Mouse (Mus musculus): ENCODE measurements around the gene Borcs5. TPM values are rescaled to one million over a fixed set of nuclear protein-coding genes. Genes with fewer than 3 reads are reported as not detected.
"Not testable (repeated sequence)": the region's sequence is repeated elsewhere in the genome, so short reads cannot be mapped to it uniquely, and the experiment has no call there.

Borcs5 gene
- polyA plus RNA-seq, 1 experiment from 2014 or later = 18.4 TPM

DNA sequence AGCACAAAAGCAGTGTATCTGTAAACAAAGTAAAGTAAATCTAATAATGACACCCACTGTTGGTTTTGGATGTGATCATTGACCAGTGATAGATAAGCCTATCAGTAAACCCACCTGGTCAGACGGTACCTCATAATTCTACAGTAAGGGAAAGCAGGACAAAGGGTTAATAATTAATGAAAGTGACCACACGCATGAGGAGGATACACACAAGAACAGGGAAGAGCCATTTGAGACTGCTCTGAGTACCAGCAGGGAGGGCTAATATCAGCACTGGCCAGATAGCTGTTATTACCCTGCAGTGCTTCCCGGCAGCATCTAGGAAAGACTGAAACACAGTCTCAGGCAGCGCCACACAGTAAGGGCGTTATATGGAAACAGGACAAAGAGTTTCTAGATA, 25.3 kb downstream of the Borcs5 start:
- DNase-seq (ENCODE audit: low spot score) = no peak
- ATAC-seq = no peak
- TF ChIP-seq EP300 (IDR thresholded peaks at IDR 0.05) (no peak), CTCF (IDR thresholded peaks at IDR 0.05) (no peak)
- H3K4me3 ChIP-seq (ENCODE audit: low read depth, low read length) = no peak overlapping the region
- no peak overlapping the region for H3K4me2 ChIP-seq (replicated peaks; ENCODE audit: low read depth, low read length)
- no peak overlapping the region for H3K27ac ChIP-seq (ENCODE audit: low read length)
- H3K9me3 ChIP-seq (ENCODE audit: low read length) = no peaks in the 10 kb centered on the region
- no peaks in the 10 kb centered on the region for H3K27me3 ChIP-seq (replicated peaks; ENCODE audit: insufficient read depth, low read length)
- WGBS = 67% methylated on average over 5 of the region's 5 CpGs
- no peaks in the 10 kb centered on the region for H3K36me3 ChIP-seq (ENCODE audit: insufficient read depth, low read length)
- no peaks in the 10 kb centered on the region for H3K4me1 ChIP-seq (ENCODE audit: insufficient read depth, low read depth, low read length)
- no peak overlapping the region for H3K9ac ChIP-seq (replicated peaks; ENCODE audit: low read depth)

DNA sequence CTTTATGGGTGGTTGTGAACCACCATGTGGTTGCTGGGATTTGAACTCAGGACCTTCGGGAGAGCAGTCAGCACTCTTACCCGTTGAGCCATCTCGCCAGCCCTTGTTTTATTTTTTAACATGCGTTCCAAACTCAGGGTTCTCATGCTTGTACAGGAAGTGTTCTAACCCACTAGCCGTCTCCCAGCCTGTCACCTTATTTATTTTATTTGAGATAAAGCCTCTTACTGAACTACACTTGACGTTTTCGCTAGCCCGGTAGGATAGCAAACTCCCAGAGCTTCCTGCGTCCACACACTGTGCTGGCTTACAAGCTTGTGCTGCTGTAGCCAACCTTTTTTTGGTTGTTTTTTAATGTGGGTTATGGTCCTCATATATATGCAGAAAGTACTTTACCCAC, 26.5 kb downstream of the Borcs5 start:
- H3K4me3 ChIP-seq (ENCODE audit: low read depth, low read length) = no peak overlapping the region
- H3K4me2 ChIP-seq (replicated peaks; ENCODE audit: low read depth, low read length) = no peak overlapping the region
- no peaks in the 10 kb centered on the region for H3K4me1 ChIP-seq (ENCODE audit: insufficient read depth, low read depth, low read length)
- H3K27me3 ChIP-seq (replicated peaks; ENCODE audit: insufficient read depth, low read length) = no peaks in the 10 kb centered on the region
- peak; percentile 53 for DNase-seq (ENCODE audit: low spot score)
- TF ChIP-seq CTCF (IDR thresholded peaks at IDR 0.05) (no peak), EP300 (IDR thresholded peaks at IDR 0.05) (no peak)
- WGBS = 26% methylated on average over 9 of the region's 9 CpGs
- no peak overlapping the region for H3K9ac ChIP-seq (replicated peaks; ENCODE audit: low read depth)
- H3K9me3 ChIP-seq (ENCODE audit: low read length) = no peaks in the 10 kb centered on the region
- H3K36me3 ChIP-seq (ENCODE audit: insufficient read depth, low read length) = no peaks in the 10 kb centered on the region
- H3K27ac ChIP-seq (ENCODE audit: low read length) = no peak overlapping the region
- ATAC-seq = peak; percentile 62

DNA sequence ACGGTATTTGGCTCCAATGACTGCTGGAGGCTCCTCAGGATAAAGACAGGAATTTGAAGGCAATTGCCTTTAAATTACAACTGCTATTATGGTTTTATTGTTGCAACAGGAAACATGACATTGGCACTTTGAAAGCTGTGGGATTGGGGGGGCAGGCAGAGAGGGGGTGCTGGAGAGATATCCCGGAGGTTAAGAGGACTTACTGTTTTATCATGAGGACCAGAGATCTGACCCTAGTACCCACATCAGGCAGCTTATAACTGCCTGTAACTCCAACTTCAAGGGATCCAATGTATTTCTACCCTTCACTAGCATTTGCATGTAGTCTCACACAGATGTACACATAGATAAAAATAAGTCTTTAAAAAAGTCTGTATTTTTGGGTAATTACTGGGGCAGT, 29.2 kb downstream of the Borcs5 start:
- H3K4me2 ChIP-seq (replicated peaks; ENCODE audit: low read depth, low read length) = no peak overlapping the region
- H3K36me3 ChIP-seq (ENCODE audit: insufficient read depth, low read length) = no peaks in the 10 kb centered on the region
- no peak overlapping the region for H3K4me3 ChIP-seq (ENCODE audit: low read depth, low read length)
- no peak for TF ChIP-seq CTCF (IDR thresholded peaks at IDR 0.05)
- TF ChIP-seq EP300 (IDR thresholded peaks at IDR 0.05) = no peak
- WGBS = 63% methylated on average over 2 of the region's 2 CpGs
- no peaks in the 10 kb centered on the region for H3K9me3 ChIP-seq (ENCODE audit: low read length)
- H3K9ac ChIP-seq (replicated peaks; ENCODE audit: low read depth) = no peak overlapping the region
- H3K27me3 ChIP-seq (replicated peaks; ENCODE audit: insufficient read depth, low read length) = no peaks in the 10 kb centered on the region
- peaks cover 6% of the 10 kb centered on the region; the same call in 1 of the 2 replicates for H3K4me1 ChIP-seq (ENCODE audit: insufficient read depth, low read depth, low read length)
- H3K27ac ChIP-seq (ENCODE audit: low read length) = no peak overlapping the region
- no peak for ATAC-seq
- no peak for DNase-seq (ENCODE audit: low spot score)

DNA sequence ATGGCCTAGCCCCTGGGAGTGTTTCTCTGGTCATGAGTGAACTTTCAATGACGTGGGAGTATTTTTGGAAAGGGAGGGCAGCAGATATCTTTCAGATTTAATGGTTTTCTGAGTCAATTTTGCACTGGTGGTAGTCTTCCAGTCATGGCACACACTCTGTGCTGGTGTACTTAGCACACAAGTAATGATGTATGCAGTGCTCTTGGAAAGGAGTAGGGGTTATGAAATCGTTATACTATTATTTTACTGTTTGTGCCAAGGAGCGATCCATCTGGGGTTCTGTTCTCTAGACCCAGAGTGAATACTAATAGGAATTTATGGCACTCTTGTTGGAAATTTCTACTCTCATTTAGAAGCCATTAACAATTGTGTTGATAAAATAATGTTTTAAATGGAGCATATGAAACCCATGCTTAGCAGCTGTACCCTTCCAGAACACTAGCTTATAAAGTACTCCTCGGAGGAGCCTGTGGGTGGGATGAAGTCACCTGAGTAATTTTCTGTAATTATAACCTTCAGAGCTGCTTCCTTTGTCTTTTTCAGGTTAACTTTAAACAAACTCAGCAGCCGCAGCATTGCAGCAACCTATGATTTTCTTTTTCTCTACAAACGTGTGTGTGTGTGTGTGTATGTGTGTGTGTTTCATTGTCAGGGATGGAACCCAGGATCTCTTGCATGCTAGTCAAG, 30.0 kb downstream of the Borcs5 start:
- Histone ChIP-seq H3K9me3 (ENCODE audit: low read length) (no peaks in the 10 kb centered on the region), H3K36me3 (ENCODE audit: insufficient read depth, low read length) (no peaks in the 10 kb centered on the region), H3K4me3 (ENCODE audit: low read depth, low read length) (no peak overlapping the region), H3K27me3 (replicated peaks; ENCODE audit: insufficient read depth, low read length) (no peaks in the 10 kb centered on the region), H3K4me2 (replicated peaks; ENCODE audit: low read depth, low read length) (no peak overlapping the region), H3K9ac (replicated peaks; ENCODE audit: low read depth) (no peak overlapping the region), H3K27ac (ENCODE audit: low read length) (no peak overlapping the region), H3K4me1 (ENCODE audit: insufficient read depth, low read depth, low read length) (peaks cover 6% of the 10 kb centered on the region; the same call in 1 of the 2 replicates)
- peak; percentile 34 for DNase-seq (ENCODE audit: low spot score)
- WGBS = 66% methylated on average over 6 of the region's 6 CpGs
- ATAC-seq = no peak
- TF ChIP-seq EP300 (IDR thresholded peaks at IDR 0.05) (no peak), CTCF (IDR thresholded peaks at IDR 0.05) (no peak)

DNA sequence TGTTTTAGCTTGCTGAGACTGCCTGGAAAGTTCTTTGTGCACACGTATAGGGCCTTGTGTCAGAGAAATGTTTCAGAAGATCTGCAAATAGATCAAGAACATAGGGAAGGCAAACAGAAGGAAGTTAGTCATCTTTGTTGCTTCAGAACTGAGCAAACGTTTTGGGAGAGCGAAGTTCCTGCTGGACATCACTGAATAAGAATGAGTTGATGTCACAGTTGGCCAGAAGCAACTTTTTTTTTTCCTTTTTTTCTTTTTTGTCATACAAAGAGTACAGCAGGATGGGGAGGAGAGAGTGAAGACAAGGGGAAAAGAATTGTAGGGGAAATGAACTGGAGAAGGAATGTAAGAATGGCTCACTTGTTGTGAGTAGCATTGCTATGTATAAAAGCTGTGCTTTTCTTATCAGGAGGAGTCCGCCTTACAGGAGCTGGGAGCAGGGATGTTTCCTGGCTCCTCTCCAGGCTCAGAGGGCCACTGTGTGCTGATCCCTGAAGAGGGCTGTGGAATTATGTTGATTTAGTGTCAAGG, 31.6 kb downstream of the Borcs5 start:
- H3K36me3 ChIP-seq (ENCODE audit: insufficient read depth, low read length) = no peaks in the 10 kb centered on the region
- H3K27me3 ChIP-seq (replicated peaks; ENCODE audit: insufficient read depth, low read length) = no peaks in the 10 kb centered on the region
- no peaks in the 10 kb centered on the region for H3K9me3 ChIP-seq (ENCODE audit: low read length)
- H3K4me3 ChIP-seq (ENCODE audit: low read depth, low read length) = no peak overlapping the region
- H3K4me1 ChIP-seq (ENCODE audit: insufficient read depth, low read depth, low read length) = peaks cover 6% of the 10 kb centered on the region; the same call in 1 of the 2 replicates
- no peak for TF ChIP-seq CTCF (IDR thresholded peaks at IDR 0.05)
- TF ChIP-seq EP300 (IDR thresholded peaks at IDR 0.05) = peak; percentile 63
- no peak overlapping the region for H3K9ac ChIP-seq (replicated peaks; ENCODE audit: low read depth)
- H3K27ac ChIP-seq (ENCODE audit: low read length) = peak overlapping the region; percentile 44; the same call in 1 of the 2 replicates
- H3K4me2 ChIP-seq (replicated peaks; ENCODE audit: low read depth, low read length) = no peak overlapping the region
- peak; percentile 79 for ATAC-seq
- peak; percentile 83 for DNase-seq (ENCODE audit: low spot score)
- WGBS = 14% methylated on average over 4 of the region's 4 CpGs

DNA sequence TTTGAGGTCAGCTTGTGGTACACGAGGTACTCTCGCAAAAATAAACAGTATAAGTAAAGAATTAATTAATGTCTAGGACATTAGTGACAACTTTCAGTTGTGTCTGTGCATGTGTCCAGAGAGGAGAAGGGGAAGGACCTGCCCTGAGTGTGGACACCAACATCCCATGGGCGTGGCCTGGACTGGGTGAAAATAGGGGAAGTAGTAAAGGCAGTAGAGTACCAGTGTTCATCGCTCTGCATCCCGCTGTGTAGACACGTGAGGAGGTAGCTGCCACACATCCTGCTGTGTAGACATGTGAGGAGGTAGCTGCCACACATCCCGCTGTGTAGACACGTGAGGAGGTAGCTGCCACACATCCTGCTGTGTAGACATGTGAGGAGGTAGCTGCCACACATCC, 34.4 kb downstream of the Borcs5 start:
- DNase-seq (ENCODE audit: low spot score) = peak; percentile 21
- H3K4me3 ChIP-seq (ENCODE audit: low read depth, low read length); H3K4me2 ChIP-seq (replicated peaks; ENCODE audit: low read depth, low read length); H3K27ac ChIP-seq (ENCODE audit: low read length); H3K9ac ChIP-seq (replicated peaks; ENCODE audit: low read depth); H3K27me3 ChIP-seq (replicated peaks; ENCODE audit: insufficient read depth, low read length); H3K36me3 ChIP-seq (ENCODE audit: insufficient read depth, low read length); ATAC-seq; H3K4me1 ChIP-seq (ENCODE audit: insufficient read depth, low read depth, low read length); H3K9me3 ChIP-seq (ENCODE audit: low read length): not testable (repeated sequence)
- WGBS = 82% methylated on average over 8 of the region's 8 CpGs

Measured in lung, postnatal 0 days (tissue).